Mouse (Mus musculus) heart, postnatal 4 days (tissue): ENCODE data around the gene Frat2. TPM values are rescaled to one million over a fixed set of nuclear protein-coding genes. Genes with fewer than 3 reads are reported as not detected.
A peak's percentile ranks its signal among the peaks of the same experiment; 100 is the strongest.
"Not testable (repeated sequence)": the region's sequence is repeated elsewhere in the genome, so short reads cannot be mapped to it uniquely, and the experiment has no call there.

Experiments used
- DNase-seq: peaks from one replicate; pipeline ENCODE4 v3.0.0; 2021
- total RNA-seq, 2 experiments: library from RNA; stranded (reverse); gene quantifications; 2 replicates each; pipeline ENCODE4 v1.2.3; 2021

Gene Frat2
- 1 to 10 TPM; 3.6 to 3.9 TPM for total RNA-seq

DNA sequence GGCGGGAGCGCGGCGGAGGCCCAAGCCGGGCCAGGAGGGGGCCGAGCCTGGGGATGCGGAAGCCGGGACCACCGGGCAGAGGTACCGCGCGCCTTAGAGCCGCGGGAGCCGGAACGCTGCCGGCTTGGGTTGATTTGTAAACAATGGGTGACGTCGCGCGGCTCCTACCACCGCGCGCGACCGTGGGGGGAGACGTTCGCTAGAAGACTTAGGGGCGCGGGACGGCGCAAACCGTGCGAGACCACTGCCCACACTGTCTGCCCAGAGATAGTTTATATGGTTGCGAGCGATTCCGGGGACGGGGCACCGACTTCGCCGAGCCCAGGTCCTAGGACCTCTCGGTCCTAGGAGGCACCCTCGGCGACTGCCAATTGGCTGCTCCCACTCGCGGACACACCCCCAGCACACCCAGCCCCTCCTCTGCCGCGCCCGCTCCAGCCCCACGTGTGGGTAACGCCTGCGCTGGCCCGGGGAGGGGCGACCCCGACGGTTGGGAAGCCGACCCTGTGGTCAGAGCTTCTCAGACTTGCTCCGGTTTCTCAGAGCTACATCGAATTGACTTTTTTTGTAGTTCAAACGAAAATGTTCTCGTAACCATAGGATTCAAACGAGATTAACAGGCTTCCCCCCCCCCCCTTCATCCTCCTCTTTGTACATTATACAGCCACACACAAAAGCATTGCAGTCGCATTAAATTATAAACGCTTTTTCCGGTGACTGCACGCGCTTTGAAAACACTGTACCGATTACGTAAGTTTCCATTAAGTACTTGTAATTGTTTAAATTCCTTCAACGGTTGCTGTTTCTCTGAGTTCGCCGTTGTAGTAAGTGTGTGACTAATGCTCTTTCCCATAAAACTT, at the start of gene Frat2:
Frat2 (minus strand) TSS at position 141 of the 860 bp plus-strand sequence.
- DNase-seq: peak; percentile 89

GRCm38 (mm10) chr19:41896319-41896711, 48.4 kb upstream of the Frat2 start:
- no peak for DNase-seq

DNA sequence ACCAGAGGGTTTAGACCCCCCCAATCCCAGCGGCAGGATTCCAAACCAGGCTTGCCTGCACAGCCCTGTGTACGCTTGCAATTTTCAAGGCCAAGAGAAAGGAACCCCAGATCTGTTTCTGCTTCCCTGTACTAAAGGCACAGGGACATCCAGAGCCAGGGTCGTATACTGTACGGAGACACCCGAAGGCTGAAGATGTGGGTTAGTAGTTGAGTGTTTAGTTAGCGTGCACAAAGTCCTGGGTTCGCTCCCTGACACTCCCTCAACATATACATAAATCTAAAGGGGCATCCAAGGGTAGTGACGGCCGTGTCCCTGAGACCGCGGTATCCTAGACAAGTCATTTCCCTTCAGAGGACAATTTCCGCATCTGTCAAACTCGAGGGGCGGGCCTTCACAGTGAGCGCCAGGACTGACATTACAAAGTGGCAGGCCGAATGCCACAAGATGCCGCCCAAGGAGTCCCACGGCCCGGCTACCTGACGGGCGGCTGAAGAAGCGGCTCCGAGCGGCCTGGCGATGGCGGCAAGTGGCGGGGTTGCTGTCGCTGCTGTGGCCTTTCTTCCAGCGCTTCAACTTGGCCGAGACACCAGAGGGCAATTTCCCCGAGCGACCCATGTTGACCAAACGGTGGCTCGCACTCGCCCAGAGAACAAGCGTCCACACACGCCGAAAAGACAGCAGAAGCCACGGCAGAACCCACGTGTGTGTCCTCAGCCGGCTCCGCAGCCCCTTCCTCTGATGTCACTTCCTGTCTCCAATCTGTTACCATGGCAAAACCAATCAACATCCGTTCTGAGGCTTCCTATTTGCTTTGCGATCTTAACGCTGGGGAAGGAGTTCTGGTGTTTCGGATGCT, 47.8 kb upstream of the Frat2 start, which contains the start of gene Rrp12:
Rrp12 (minus strand) TSS at position 714 of the 859 bp plus-strand sequence.
- DNase-seq: peak; percentile 79

GRCm38 (mm10) chr19:41894959-41895358, 47.0 kb upstream of the Frat2 start:
- peak; percentile 35 for DNase-seq

DNA sequence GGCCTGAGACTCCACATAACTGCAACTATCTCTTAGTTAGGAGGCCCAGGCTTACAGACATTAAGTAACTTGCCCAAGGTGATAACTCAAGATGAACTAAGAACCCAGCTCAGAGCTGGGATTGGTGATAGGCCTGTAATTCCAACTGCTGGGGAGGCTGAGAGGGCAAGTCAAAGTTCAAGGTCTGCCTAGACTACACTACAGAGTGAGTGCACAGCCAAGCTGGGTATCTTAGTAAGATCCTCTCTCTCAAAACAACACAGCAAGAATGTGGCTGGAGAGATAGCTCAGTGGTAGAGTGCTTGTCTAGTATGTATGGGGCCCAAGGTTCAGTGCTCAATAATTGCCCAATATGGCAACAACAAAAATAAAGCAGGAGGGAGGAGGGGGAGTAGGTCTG, 40.3 kb upstream of the Frat2 start:
- DNase-seq: no peak

- no peak for DNase-seq
These were observed 36.0 kb upstream of the Frat2 start for GRCm38 (mm10) chr19:41883882-41884281.

DNA sequence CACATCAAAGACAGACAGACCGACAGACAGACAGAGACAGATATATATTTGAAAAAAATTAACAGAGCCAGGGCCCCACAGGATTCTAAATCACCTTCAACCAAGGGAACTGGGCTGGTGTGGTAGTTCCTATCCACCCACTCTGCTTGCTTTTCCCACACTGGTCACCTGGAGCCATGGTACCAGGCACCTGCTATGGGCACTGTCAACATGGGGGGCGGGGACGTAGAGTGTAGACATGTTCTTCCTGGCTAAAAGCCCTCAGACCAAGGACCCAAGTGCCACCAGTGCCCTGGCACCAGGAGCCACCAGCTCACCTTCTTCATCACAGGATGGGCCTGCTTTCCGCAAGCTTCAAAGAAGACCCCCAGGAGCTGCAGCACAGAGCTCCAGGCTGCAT, 33.9 kb upstream of the Frat2 start:
- no peak for DNase-seq

- DNase-seq: no peak
These were observed 26.4 kb upstream of the Frat2 start for GRCm38 (mm10) chr19:41874356-41874755.

DNA sequence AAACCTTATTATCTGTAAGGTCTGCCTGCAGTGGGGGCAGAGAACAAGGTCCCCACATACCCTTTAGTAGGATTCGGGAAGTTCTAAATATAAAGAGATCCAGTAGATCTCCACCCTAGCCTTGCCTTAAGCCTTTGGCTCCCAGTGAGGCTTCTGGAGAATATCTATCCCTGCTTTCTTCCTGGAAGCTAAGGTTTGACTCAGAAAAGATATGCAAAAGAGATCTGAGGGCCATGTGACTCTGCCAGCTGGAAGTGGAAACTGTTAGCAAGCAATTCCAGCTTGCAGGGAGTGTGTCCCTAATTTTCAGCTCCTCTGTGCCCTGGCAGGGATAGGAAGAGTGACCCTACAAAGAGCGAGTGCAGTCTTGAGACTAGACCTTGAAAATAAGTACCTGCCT, 24.4 kb upstream of the Frat2 start:
- DNase-seq: no peak

DNA sequence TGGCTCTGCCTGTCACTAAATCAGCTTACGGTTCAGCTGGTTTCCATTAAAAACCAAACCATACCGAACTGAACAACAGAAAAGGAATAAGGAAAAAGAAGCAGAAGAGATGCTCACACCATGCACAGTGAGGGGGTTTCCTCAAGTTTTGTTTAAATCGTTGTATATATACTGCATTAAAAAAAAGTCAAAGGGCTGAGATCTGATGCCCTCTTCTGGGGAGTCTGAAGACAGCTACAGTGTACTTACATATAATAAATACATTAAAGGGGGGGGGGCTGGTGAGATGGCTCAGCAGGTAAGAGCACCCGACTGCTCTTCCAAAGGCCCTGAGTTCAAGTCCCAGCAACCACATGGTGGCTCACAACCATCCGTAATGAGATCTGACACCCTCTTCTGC, 22.0 kb upstream of the Frat2 start:
- DNase-seq: not testable (repeated sequence)

DNA sequence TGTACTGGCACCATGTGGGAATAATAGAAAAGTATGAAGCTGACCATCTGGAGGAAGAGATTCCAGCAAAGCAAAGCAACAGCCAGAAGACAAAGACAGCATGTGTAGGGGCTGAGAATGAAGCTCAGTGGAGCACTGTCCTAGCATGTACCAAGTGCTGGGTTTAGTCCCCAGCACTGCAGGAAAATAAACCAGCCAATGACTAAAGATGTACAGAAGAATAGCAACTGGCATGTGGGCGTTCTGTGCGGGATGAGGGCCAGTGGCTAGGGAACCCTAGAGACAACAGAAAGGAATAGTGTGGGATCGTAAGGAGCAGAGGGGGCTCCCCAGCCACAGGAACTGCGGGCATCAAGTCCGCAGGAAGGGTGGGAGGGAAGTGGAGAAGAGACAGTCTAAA, 21.4 kb upstream of the Frat2 start:
- DNase-seq: no peak

- DNase-seq: no peak
These were observed 18.8 kb upstream of the Frat2 start for GRCm38 (mm10) chr19:41866707-41867106.

GRCm38 (mm10) chr19:41857816-41858310, 9.9 kb upstream of the Frat2 start:
- DNase-seq: no peak

DNA sequence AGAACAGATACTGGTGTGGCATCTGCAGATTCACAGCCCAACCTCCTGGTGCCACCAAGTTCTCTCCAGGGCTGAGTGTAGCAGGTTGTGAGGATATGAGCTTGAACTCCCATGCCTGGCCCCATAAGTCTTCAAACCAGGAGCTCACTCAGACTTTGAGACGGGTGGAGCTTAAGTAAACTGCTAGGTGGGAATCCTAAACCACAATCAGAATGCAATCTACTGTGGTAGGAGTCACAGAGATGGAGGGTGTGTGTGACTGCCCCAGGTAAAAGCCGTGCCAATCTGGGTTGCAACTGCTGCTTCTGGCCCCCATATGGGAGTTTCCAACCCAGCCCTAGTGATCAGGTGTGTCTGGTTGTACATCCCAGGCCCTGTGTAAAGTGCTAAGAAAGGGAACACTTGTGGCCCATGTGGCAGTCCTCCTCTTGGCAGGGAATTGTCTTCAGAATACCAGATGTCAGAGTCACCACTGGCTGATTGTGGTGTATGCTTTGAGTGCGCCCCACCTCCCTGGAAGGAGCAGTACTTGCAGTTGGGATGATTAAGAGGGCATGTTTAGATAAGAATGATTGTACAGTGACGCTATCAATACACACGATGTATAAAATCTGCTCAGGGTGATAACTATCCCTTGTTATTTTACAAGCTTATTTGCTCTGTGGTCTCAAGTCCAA, 9.3 kb upstream of the Frat2 start:
- no peak for DNase-seq

DNA sequence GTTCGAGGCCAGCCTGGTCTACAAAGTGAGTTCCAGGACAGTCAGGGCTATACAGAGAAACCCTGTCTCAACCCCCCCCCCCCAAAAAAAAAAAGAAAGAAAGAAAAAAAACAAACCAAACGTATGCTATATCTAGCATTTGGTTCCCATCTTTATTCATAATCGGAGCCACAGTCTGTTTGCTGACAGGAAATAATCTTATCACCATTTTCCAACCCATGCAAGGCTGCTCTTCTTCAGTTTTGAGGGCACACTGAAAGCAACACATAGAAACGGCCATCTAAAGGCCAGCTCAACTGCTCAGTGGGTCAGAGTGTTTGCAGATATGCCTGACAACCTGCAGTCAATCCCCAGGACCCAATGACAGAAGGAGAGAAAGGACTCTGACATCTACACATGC, 4.5 kb upstream of the Frat2 start:
- DNase-seq: no peak

- DNase-seq: no peak
These were observed 3.0 kb upstream of the Frat2 start for GRCm38 (mm10) chr19:41850719-41851543.

DNA sequence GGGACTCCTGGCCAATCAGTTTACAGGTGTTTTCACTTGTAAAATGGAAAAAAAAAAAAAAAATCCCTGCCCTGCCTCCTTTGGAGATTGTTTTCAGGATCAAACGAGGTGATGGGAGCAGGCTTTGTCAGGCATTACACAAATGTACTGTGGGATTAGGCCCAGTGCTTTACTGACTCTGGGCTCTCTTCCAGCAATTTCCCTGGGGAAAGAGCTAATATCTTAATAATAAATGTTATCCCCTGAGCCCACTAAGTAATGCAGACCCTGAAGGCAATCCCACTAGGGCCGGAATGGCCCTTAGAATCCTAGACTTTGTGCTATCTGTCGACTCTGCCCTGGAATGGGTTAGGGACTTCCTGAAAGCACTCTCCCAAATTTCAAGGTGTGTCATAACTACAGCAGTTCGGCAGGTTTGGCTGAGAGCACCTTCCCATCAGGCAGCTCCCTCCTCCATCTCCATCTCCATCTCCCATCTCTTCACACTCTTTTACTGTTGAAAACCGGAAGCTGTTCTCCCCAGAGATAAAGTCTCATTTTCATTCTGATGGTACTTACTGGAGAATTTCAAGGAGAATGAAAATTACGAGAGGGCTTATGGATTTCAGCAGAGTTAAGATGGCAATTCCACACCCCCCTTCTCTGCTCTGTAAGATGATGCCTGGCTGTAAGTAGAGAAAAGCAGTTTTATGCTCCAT, 2.2 kb upstream of the Frat2 start:
- no peak for DNase-seq

GRCm38 (mm10) chr19:41847614-41847991, 329 bp downstream of the Frat2 start:
- peak; percentile 55 for DNase-seq

DNA sequence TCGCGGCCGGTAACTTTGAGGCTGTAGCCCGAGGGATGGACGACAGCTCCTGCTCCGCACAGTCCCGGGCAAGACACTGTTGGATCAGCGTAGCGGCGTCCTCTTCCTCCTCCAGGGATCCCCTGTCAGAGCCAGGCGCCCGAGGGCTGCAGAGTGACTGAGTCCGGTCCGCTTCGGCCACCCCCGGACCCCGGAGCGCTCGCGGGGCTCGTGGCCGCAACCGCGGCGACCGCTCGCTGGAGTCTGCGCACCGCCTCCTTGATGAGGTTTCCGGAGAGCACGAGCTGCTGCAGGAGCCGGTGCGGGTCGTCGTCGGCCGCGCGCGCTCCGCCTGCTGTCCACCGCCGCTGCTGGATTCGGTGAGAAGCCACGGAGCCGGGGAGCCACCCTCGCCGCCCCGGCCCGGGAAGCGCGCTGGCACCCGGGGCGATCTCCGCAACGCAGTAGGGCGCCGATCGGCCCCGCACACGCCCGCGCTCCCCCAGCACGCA, 796 bp downstream of the Frat2 start:
- DNase-seq: peak; percentile 56

- peak; percentile 34 for DNase-seq
These were observed 1.4 kb downstream of the Frat2 start for GRCm38 (mm10) chr19:41846366-41847090.
